Mouse (Mus musculus) intestine, embryonic 15.5 days (tissue): ENCODE measurements around the gene Ahr. TPM values are rescaled to one million over a fixed set of nuclear protein-coding genes. Genes with fewer than 3 reads are reported as not detected.
A peak's percentile ranks its signal among the peaks of the same experiment; 100 is the strongest.

Experiments used
- ATAC-seq: fragments of 200-750 bp; cut with Nextera tagmentation; 2 replicates; pipeline ENCODE4 v1.8.0; 2017; ENCODE audit warnings: moderate TSS enrichment, moderate library complexity
- H3K27ac ChIP-seq: fragments of 300-500 bp; sonication (generic); 2 replicates; pipeline ENCODE4 v1.5.1; 2015; ENCODE audit warnings: mild to moderate bottlenecking, inconsistent platforms
- H3K27me3 ChIP-seq: fragments of 300-500 bp; sonication (generic); replicated peaks from 2 replicates; pipeline ENCODE4 v1.6.1; 2015; ENCODE audit warnings: inconsistent platforms
- H3K36me3 ChIP-seq: fragments of 300-500 bp; sonication (generic); 2 replicates; pipeline ENCODE4 v1.6.1; 2015; ENCODE audit warnings: inconsistent platforms
- H3K4me1 ChIP-seq: fragments of 300-500 bp; sonication (generic); replicated peaks from 2 replicates; pipeline ENCODE4 v1.6.1; 2015; ENCODE audit warnings: inconsistent platforms
- H3K4me2 ChIP-seq: fragments of 300-500 bp; sonication (generic); replicated peaks from 2 replicates; pipeline ENCODE4 v1.6.1; 2015; ENCODE audit warnings: mild to moderate bottlenecking, inconsistent platforms
- H3K4me3 ChIP-seq: fragments of 300-500 bp; sonication (generic); replicated peaks from 2 replicates; pipeline ENCODE4 v1.5.1; 2015; ENCODE audit warnings: inconsistent platforms
- H3K9ac ChIP-seq: fragments of 300-500 bp; sonication (generic); 2 replicates; pipeline ENCODE4 v1.6.1; 2015; ENCODE audit warnings: inconsistent platforms
- H3K9me3 ChIP-seq: fragments of 300-500 bp; sonication (generic); 2 replicates; pipeline ENCODE4 v1.6.1; 2016; ENCODE audit warnings: inconsistent platforms
- WGBS: fragments of 180-500 bp; shearing (Covaris S2); methylation state at CpG from one replicate; pipeline ENCODE4 v1.1.7; 2015; 5-methylcytosine and 5-hydroxymethylcytosine counted together
- polyA plus RNA-seq: library from polyadenylated mRNA; unstranded; fragments of >200 nt; fragmentation: Nextera tagmentation; extraction: Ambion mirVana; gene quantifications from 2 replicates; pipeline ENCODE4 v1.2.1, GENCODE M21; 2015

Gene Ahr
- polyA plus RNA-seq, 1 experiment from 2014 or later, result 8.6 TPM

GRCm38 (mm10) chr12:35533748-35534113 lies 1.1 kb downstream of the Ahr start:
- Histone ChIP-seq H3K4me3 (peak overlapping the region; percentile 86), H3K9ac (peak overlapping the region; percentile 69), H3K27me3 (no peaks in the 10 kb centered on the region), H3K36me3 (no peaks in the 10 kb centered on the region), H3K9me3 (no peaks in the 10 kb centered on the region), H3K27ac (peak overlapping the region; percentile 72), H3K4me2 (peak overlapping the region; percentile 96), H3K4me1 (no peaks in the 10 kb centered on the region)
- ATAC-seq, result no peak

- no peaks in the 10 kb centered on the region for H3K27me3 ChIP-seq
- H3K36me3 ChIP-seq, result no peaks in the 10 kb centered on the region
- 49% methylated on average over 5 of the region's 5 CpGs for WGBS
- H3K9me3 ChIP-seq, result no peaks in the 10 kb centered on the region
- ATAC-seq, result no peak
- H3K4me2 ChIP-seq, result peak overlapping the region; percentile 30; the same call in 1 of the 2 replicates
- H3K27ac ChIP-seq, result no peak overlapping the region
- H3K4me3 ChIP-seq, result 0 out of 2 replicates have a peak overlapping the region, but pooled peaks have one; percentile 10
- H3K9ac ChIP-seq, result no peak overlapping the region
- no peaks in the 10 kb centered on the region for H3K4me1 ChIP-seq
Measured at GRCm38 (mm10) chr12:35533133-35533532, 1.7 kb downstream of the Ahr start.

GRCm38 (mm10) chr12:35532151-35532550 lies 2.7 kb downstream of the Ahr start:
- no peak overlapping the region for H3K9ac ChIP-seq
- no peak overlapping the region for H3K27ac ChIP-seq
- no peak overlapping the region for H3K4me3 ChIP-seq

GRCm38 (mm10) chr12:35530587-35530986 lies 4.3 kb downstream of the Ahr start:
- Histone ChIP-seq H3K36me3 (no peaks in the 10 kb centered on the region), H3K4me1 (no peaks in the 10 kb centered on the region), H3K9me3 (no peaks in the 10 kb centered on the region), H3K27me3 (no peaks in the 10 kb centered on the region), H3K9ac (no peak overlapping the region), H3K27ac (no peak overlapping the region), H3K4me3 (no peak overlapping the region), H3K4me2 (no peak overlapping the region)
- no peak for ATAC-seq

More at GRCm38 (mm10) chr12:35532151-35532550, 2.7 kb downstream of the Ahr start:
- H3K36me3 ChIP-seq, result no peaks in the 10 kb centered on the region
- no peaks in the 10 kb centered on the region for H3K4me1 ChIP-seq
- H3K4me2 ChIP-seq, result peak overlapping the region; percentile 31
- H3K27me3 ChIP-seq, result no peaks in the 10 kb centered on the region
- 21% methylated on average over 5 of the region's 5 CpGs for WGBS
- H3K9me3 ChIP-seq, result no peaks in the 10 kb centered on the region
- no peak for ATAC-seq

- Histone ChIP-seq H3K9ac (no peak overlapping the region), H3K4me3 (no peak overlapping the region), H3K36me3 (no peaks in the 10 kb centered on the region), H3K4me1 (no peaks in the 10 kb centered on the region), H3K27me3 (no peaks in the 10 kb centered on the region), H3K27ac (peak overlapping the region; percentile 2; the same call in 1 of the 2 replicates), H3K9me3 (no peaks in the 10 kb centered on the region), H3K4me2 (no peak overlapping the region)
- ATAC-seq, result peak; percentile 91
- WGBS, result 56% methylated on average over 6 of the region's 6 CpGs
Measured at GRCm38 (mm10) chr12:35527429-35527828, 7.4 kb downstream of the Ahr start.

- H3K4me1 ChIP-seq, result no peaks in the 10 kb centered on the region
- H3K27me3 ChIP-seq, result no peaks in the 10 kb centered on the region
- H3K9ac ChIP-seq, result no peak overlapping the region
- no peak overlapping the region for H3K4me2 ChIP-seq
- H3K9me3 ChIP-seq, result no peaks in the 10 kb centered on the region
- H3K4me3 ChIP-seq, result no peak overlapping the region
- ATAC-seq, result no peak
- WGBS, result 85% methylated on average over 9 of the region's 9 CpGs
- H3K36me3 ChIP-seq, result no peaks in the 10 kb centered on the region
- H3K27ac ChIP-seq, result no peak overlapping the region
Measured at GRCm38 (mm10) chr12:35522585-35523103, 12.2 kb downstream of the Ahr start.

GRCm38 (mm10) chr12:35515621-35516020 lies 19.2 kb downstream of the Ahr start:
- no peak overlapping the region for H3K27ac ChIP-seq
- H3K9me3 ChIP-seq, result no peaks in the 10 kb centered on the region
- no peaks in the 10 kb centered on the region for H3K27me3 ChIP-seq
- no peak overlapping the region for H3K9ac ChIP-seq
- no peak for ATAC-seq
- no peak overlapping the region for H3K4me3 ChIP-seq
- H3K4me2 ChIP-seq, result no peak overlapping the region
- H3K4me1 ChIP-seq, result no peaks in the 10 kb centered on the region
- WGBS, result 41% methylated on average over 3 of the region's 3 CpGs
- no peaks in the 10 kb centered on the region for H3K36me3 ChIP-seq

GRCm38 (mm10) chr12:35514671-35515070 lies 20.2 kb downstream of the Ahr start:
- no peak overlapping the region for H3K9ac ChIP-seq
- H3K27me3 ChIP-seq, result no peaks in the 10 kb centered on the region
- H3K4me1 ChIP-seq, result no peaks in the 10 kb centered on the region
- WGBS, result 78% methylated on average over 2 of the region's 2 CpGs
- no peak overlapping the region for H3K4me3 ChIP-seq
- no peak overlapping the region for H3K27ac ChIP-seq
- no peaks in the 10 kb centered on the region for H3K36me3 ChIP-seq
- ATAC-seq, result no peak
- H3K4me2 ChIP-seq, result no peak overlapping the region
- no peaks in the 10 kb centered on the region for H3K9me3 ChIP-seq

GRCm38 (mm10) chr12:35510711-35511110 lies 24.1 kb downstream of the Ahr start:
- Histone ChIP-seq H3K9ac (no peak overlapping the region), H3K27me3 (no peaks in the 10 kb centered on the region), H3K36me3 (no peaks in the 10 kb centered on the region), H3K4me3 (no peak overlapping the region), H3K9me3 (no peaks in the 10 kb centered on the region), H3K4me1 (no peaks in the 10 kb centered on the region), H3K27ac (no peak overlapping the region), H3K4me2 (no peak overlapping the region)
- 91% methylated on average over 5 of the region's 5 CpGs for WGBS
- ATAC-seq, result no peak

GRCm38 (mm10) chr12:35506383-35506782 lies 28.5 kb downstream of the Ahr start:
- WGBS, result 95% methylated on average over 2 of the region's 2 CpGs
- Histone ChIP-seq H3K27ac (no peak overlapping the region), H3K4me1 (no peaks in the 10 kb centered on the region), H3K4me3 (no peak overlapping the region), H3K9me3 (no peaks in the 10 kb centered on the region), H3K36me3 (0 out of 2 replicates have a peak, but pooled peaks cover 5% of the 10 kb centered on the region), H3K27me3 (no peaks in the 10 kb centered on the region), H3K9ac (no peak overlapping the region), H3K4me2 (no peak overlapping the region)
- ATAC-seq, result no peak

GRCm38 (mm10) chr12:35504081-35504480 lies 30.8 kb downstream of the Ahr start:
- Histone ChIP-seq H3K27ac (no peak overlapping the region), H3K36me3 (0 out of 2 replicates have a peak, but pooled peaks cover 5% of the 10 kb centered on the region), H3K9me3 (no peaks in the 10 kb centered on the region), H3K4me2 (no peak overlapping the region), H3K4me1 (no peaks in the 10 kb centered on the region), H3K9ac (no peak overlapping the region), H3K27me3 (no peaks in the 10 kb centered on the region), H3K4me3 (no peak overlapping the region)
- 0 out of 2 replicates have a peak, but pooled peaks have one; percentile 23 for ATAC-seq
- 81% methylated on average over 15 of the region's 15 CpGs for WGBS

GRCm38 (mm10) chr12:35503586-35503985 lies 31.3 kb downstream of the Ahr start:
- Histone ChIP-seq H3K4me1 (no peaks in the 10 kb centered on the region), H3K4me3 (no peak overlapping the region), H3K27me3 (no peaks in the 10 kb centered on the region), H3K36me3 (0 out of 2 replicates have a peak, but pooled peaks cover 5% of the 10 kb centered on the region), H3K27ac (no peak overlapping the region), H3K9ac (no peak overlapping the region), H3K4me2 (no peak overlapping the region), H3K9me3 (no peaks in the 10 kb centered on the region)
- no peak for ATAC-seq
- 82% methylated on average over 7 of the region's 7 CpGs for WGBS

- H3K4me2 ChIP-seq, result no peak overlapping the region
- no peaks in the 10 kb centered on the region for H3K4me1 ChIP-seq
- H3K9ac ChIP-seq, result no peak overlapping the region
- no peak overlapping the region for H3K4me3 ChIP-seq
- no peaks in the 10 kb centered on the region for H3K9me3 ChIP-seq
- no peak overlapping the region for H3K27ac ChIP-seq
- ATAC-seq, result no peak
- WGBS, result 43% methylated on average over 2 of the region's 2 CpGs
- no peaks in the 10 kb centered on the region for H3K27me3 ChIP-seq
- H3K36me3 ChIP-seq, result 0 out of 2 replicates have a peak, but pooled peaks cover 5% of the 10 kb centered on the region
Measured at GRCm38 (mm10) chr12:35501476-35501875, 33.4 kb downstream of the Ahr start.
